Mouse (Mus musculus): ENCODE measurements around the gene Pomgnt1. TPM values are rescaled to one million over a fixed set of nuclear protein-coding genes. Genes with fewer than 3 reads are reported as not detected.

Gene Pomgnt1
- polyA plus RNA-seq, 1 experiment = 33.6 TPM

GRCm38 (mm10) chr4:116151238-116151637, 27.6 kb downstream of the Pomgnt1 start, which contains the start of gene Lurap1:
Lurap1 (minus strand) TSS chr4:116151338.
- Histone ChIP-seq H3K4me3 (ENCODE audit: low read depth, low read length) (peak within 1 kb of the TSS; percentile 94), H3K27ac (ENCODE audit: insufficient read depth, low read length) (peak within 1 kb of the TSS; percentile 53), H3K36me3 (ENCODE audit: control insufficient read depth, insufficient read depth, low read length, poor library complexity, severe bottlenecking) (peaks cover 23% of the 10 kb centered on the region), H3K27me3 (ENCODE audit: control insufficient read depth, insufficient read depth, low read length, poor library complexity, severe bottlenecking) (no peaks in the 10 kb centered on the region), H3K9ac (ENCODE audit: low read depth, poor library complexity, severe bottlenecking) (peak within 1 kb of the TSS; percentile 97), H3K4me1 (ENCODE audit: control insufficient read depth, insufficient read depth, low read length) (peaks cover 5% of the 10 kb centered on the region), H3K9me3 (replicated peaks; ENCODE audit: control insufficient read depth, insufficient read depth, low read length, poor library complexity, severe bottlenecking) (no peaks in the 10 kb centered on the region)
- TF ChIP-seq CTCF (IDR thresholded peaks at IDR 0.05; ENCODE audit: low read depth, low read length) (no peak), EP300 (IDR thresholded peaks at IDR 0.05; ENCODE audit: insufficient read depth, low read depth, low read length) (no peak), POLR2A (IDR thresholded peaks at IDR 0.05; ENCODE audit: insufficient read depth, low read length) (no peak)

GRCm38 (mm10) chr4:116152702-116153101, 29.1 kb downstream of the Pomgnt1 start:
- no peak for TF ChIP-seq CTCF (IDR thresholded peaks at IDR 0.05; ENCODE audit: low read depth, low read length)
- no peak for TF ChIP-seq POLR2A (IDR thresholded peaks at IDR 0.05; ENCODE audit: insufficient read depth, low read length)
- Histone ChIP-seq H3K9ac (ENCODE audit: low read depth, poor library complexity, severe bottlenecking) (no peak overlapping the region), H3K27me3 (ENCODE audit: control insufficient read depth, insufficient read depth, low read length, poor library complexity, severe bottlenecking) (no peaks in the 10 kb centered on the region), H3K9me3 (replicated peaks; ENCODE audit: control insufficient read depth, insufficient read depth, low read length, poor library complexity, severe bottlenecking) (no peaks in the 10 kb centered on the region), H3K27ac (ENCODE audit: insufficient read depth, low read length) (no peak overlapping the region), H3K4me3 (ENCODE audit: low read depth, low read length) (no peak overlapping the region), H3K4me1 (ENCODE audit: control insufficient read depth, insufficient read depth, low read length) (peaks cover 5% of the 10 kb centered on the region), H3K36me3 (ENCODE audit: control insufficient read depth, insufficient read depth, low read length, poor library complexity, severe bottlenecking) (peaks cover 33% of the 10 kb centered on the region)

GRCm38 (mm10) chr4:116157882-116158281, 34.2 kb downstream of the Pomgnt1 start:
- no peaks in the 10 kb centered on the region for H3K27me3 ChIP-seq (ENCODE audit: control insufficient read depth, insufficient read depth, low read length, poor library complexity, severe bottlenecking)
- peaks cover 54% of the 10 kb centered on the region for H3K36me3 ChIP-seq (ENCODE audit: control insufficient read depth, insufficient read depth, low read length, poor library complexity, severe bottlenecking)
- H3K27ac ChIP-seq (ENCODE audit: insufficient read depth, low read length) = no peak overlapping the region

GRCm38 (mm10) chr4:116159912-116160311, 36.3 kb downstream of the Pomgnt1 start:
- Histone ChIP-seq H3K4me3 (ENCODE audit: low read depth, low read length) (no peak overlapping the region), H3K9me3 (replicated peaks; ENCODE audit: control insufficient read depth, insufficient read depth, low read length, poor library complexity, severe bottlenecking) (no peaks in the 10 kb centered on the region), H3K9ac (ENCODE audit: low read depth, poor library complexity, severe bottlenecking) (no peak overlapping the region), H3K36me3 (ENCODE audit: control insufficient read depth, insufficient read depth, low read length, poor library complexity, severe bottlenecking) (peaks cover 41% of the 10 kb centered on the region), H3K27me3 (ENCODE audit: control insufficient read depth, insufficient read depth, low read length, poor library complexity, severe bottlenecking) (no peaks in the 10 kb centered on the region), H3K4me1 (ENCODE audit: control insufficient read depth, insufficient read depth, low read length) (peaks cover 3% of the 10 kb centered on the region), H3K27ac (ENCODE audit: insufficient read depth, low read length) (no peak overlapping the region)
- TF ChIP-seq CTCF (IDR thresholded peaks at IDR 0.05; ENCODE audit: low read depth, low read length) (no peak), EP300 (IDR thresholded peaks at IDR 0.05; ENCODE audit: insufficient read depth, low read depth, low read length) (no peak), POLR2A (IDR thresholded peaks at IDR 0.05; ENCODE audit: insufficient read depth, low read length) (no peak)

More at GRCm38 (mm10) chr4:116157882-116158281, 34.2 kb downstream of the Pomgnt1 start:
- Histone ChIP-seq H3K4me1 (ENCODE audit: control insufficient read depth, insufficient read depth, low read length) (no peaks in the 10 kb centered on the region), H3K4me3 (ENCODE audit: low read depth, low read length) (no peak overlapping the region), H3K9ac (ENCODE audit: low read depth, poor library complexity, severe bottlenecking) (no peak overlapping the region), H3K9me3 (replicated peaks; ENCODE audit: control insufficient read depth, insufficient read depth, low read length, poor library complexity, severe bottlenecking) (no peaks in the 10 kb centered on the region)
- TF ChIP-seq CTCF (IDR thresholded peaks at IDR 0.05; ENCODE audit: low read depth, low read length) (no peak), EP300 (IDR thresholded peaks at IDR 0.05; ENCODE audit: insufficient read depth, low read depth, low read length) (no peak), POLR2A (IDR thresholded peaks at IDR 0.05; ENCODE audit: insufficient read depth, low read length) (no peak)

- H3K27ac ChIP-seq (ENCODE audit: insufficient read depth, low read length) = no peak overlapping the region
- TF ChIP-seq EP300 (IDR thresholded peaks at IDR 0.05; ENCODE audit: insufficient read depth, low read depth, low read length) (no peak), POLR2A (IDR thresholded peaks at IDR 0.05; ENCODE audit: insufficient read depth, low read length) (no peak)
- H3K9me3 ChIP-seq (replicated peaks; ENCODE audit: control insufficient read depth, insufficient read depth, low read length, poor library complexity, severe bottlenecking) = no peaks in the 10 kb centered on the region
- H3K4me3 ChIP-seq (ENCODE audit: low read depth, low read length) = no peak overlapping the region
- H3K36me3 ChIP-seq (ENCODE audit: control insufficient read depth, insufficient read depth, low read length, poor library complexity, severe bottlenecking) = peaks cover 37% of the 10 kb centered on the region
- peaks cover 4% of the 10 kb centered on the region for H3K4me1 ChIP-seq (ENCODE audit: control insufficient read depth, insufficient read depth, low read length)
- no peaks in the 10 kb centered on the region for H3K27me3 ChIP-seq (ENCODE audit: control insufficient read depth, insufficient read depth, low read length, poor library complexity, severe bottlenecking)
- H3K9ac ChIP-seq (ENCODE audit: low read depth, poor library complexity, severe bottlenecking) = no peak overlapping the region
Measured at GRCm38 (mm10) chr4:116160769-116161168, 37.1 kb downstream of the Pomgnt1 start.

- Histone ChIP-seq H3K9me3 (replicated peaks; ENCODE audit: control insufficient read depth, insufficient read depth, low read length, poor library complexity, severe bottlenecking) (no peaks in the 10 kb centered on the region), H3K27ac (ENCODE audit: insufficient read depth, low read length) (no peak overlapping the region), H3K27me3 (ENCODE audit: control insufficient read depth, insufficient read depth, low read length, poor library complexity, severe bottlenecking) (no peaks in the 10 kb centered on the region), H3K36me3 (ENCODE audit: control insufficient read depth, insufficient read depth, low read length, poor library complexity, severe bottlenecking) (peaks cover 25% of the 10 kb centered on the region), H3K9ac (ENCODE audit: low read depth, poor library complexity, severe bottlenecking) (no peak overlapping the region), H3K4me1 (ENCODE audit: control insufficient read depth, insufficient read depth, low read length) (peaks cover 5% of the 10 kb centered on the region), H3K4me3 (ENCODE audit: low read depth, low read length) (no peak overlapping the region)
- TF ChIP-seq EP300 (IDR thresholded peaks at IDR 0.05; ENCODE audit: insufficient read depth, low read depth, low read length) (no peak), POLR2A (IDR thresholded peaks at IDR 0.05; ENCODE audit: insufficient read depth, low read length) (no peak)
Measured at GRCm38 (mm10) chr4:116162142-116162541, 38.5 kb downstream of the Pomgnt1 start.
